Mouse (Mus musculus) neural tube, embryonic 12.5 days (tissue): ENCODE data around the gene Cass4. TPM values are rescaled to one million over a fixed set of nuclear protein-coding genes. Genes with fewer than 3 reads are reported as not detected.

Experiments used
- ATAC-seq: fragments of 200-750 bp; cut with Nextera tagmentation; 2 replicates; pipeline ENCODE4 v1.8.0; 2017; ENCODE audit warnings: low read depth, mild to moderate bottlenecking, moderate TSS enrichment, moderate library complexity; ENCODE audit not compliant: low FRiP score
- H3K27ac ChIP-seq: fragments of 300-500 bp; sonication (generic); 2 replicates; pipeline ENCODE4 v1.5.1; 2016
- H3K27me3 ChIP-seq: fragments of 300-500 bp; sonication (generic); replicated peaks from 2 replicates; pipeline ENCODE4 v1.6.1; 2016; ENCODE audit warnings: mild to moderate bottlenecking
- H3K36me3 ChIP-seq: fragments of 300-500 bp; sonication (generic); 2 replicates; pipeline ENCODE4 v1.6.1; 2016; ENCODE audit warnings: mild to moderate bottlenecking
- H3K4me1 ChIP-seq: fragments of 300-500 bp; sonication (generic); 2 replicates; pipeline ENCODE4 v1.6.1; 2016
- H3K4me2 ChIP-seq: fragments of 300-500 bp; sonication (generic); replicated peaks from 2 replicates; pipeline ENCODE4 v1.6.1; 2016; ENCODE audit warnings: mild to moderate bottlenecking
- H3K4me3 ChIP-seq: fragments of 300-500 bp; sonication (generic); 2 replicates; pipeline ENCODE4 v1.5.1; 2016
- H3K9ac ChIP-seq: fragments of 300-500 bp; sonication (generic); 2 replicates; pipeline ENCODE4 v1.6.1; 2016; ENCODE audit warnings: mild to moderate bottlenecking
- H3K9me3 ChIP-seq: fragments of 300-500 bp; sonication (generic); 2 replicates; pipeline ENCODE4 v1.6.1; 2016; ENCODE audit warnings: mild to moderate bottlenecking
- WGBS: fragments of 180-500 bp; shearing (Covaris S2); methylation state at CpG from one replicate; pipeline ENCODE4 v1.1.7; 2016; 5-methylcytosine and 5-hydroxymethylcytosine counted together
- polyA plus RNA-seq: library from polyadenylated mRNA; unstranded; fragments of >200 nt; fragmentation: Nextera tagmentation; extraction: Ambion mirVana; gene quantifications from 2 replicates; pipeline ENCODE4 v1.2.1, GENCODE M21; 2016

The Cass4 gene
- polyA plus RNA-seq, 1 experiment from 2014 or later, result 0.43 TPM

- H3K9ac ChIP-seq, result no peak overlapping the region
- H3K36me3 ChIP-seq, result peaks cover 79% of the 10 kb centered on the region
Measured at GRCm38 (mm10) chr2:172363176-172363575, 30.4 kb upstream of the Cass4 start.

GRCm38 (mm10) chr2:172370411-172371223, 23.0 kb upstream of the Cass4 start, which contains the start of the genes Aurka and Cstf1:
Gene Aurka (minus strand): TSS chr2:172370535.
Gene Cstf1 (plus strand): TSS chr2:172370681.
- Histone ChIP-seq H3K4me2 (peak within 1 kb of the TSS; percentile 85), H3K4me1 (peaks cover 29% of the 10 kb centered on the region), H3K27ac (peak within 1 kb of the TSS; percentile 62), H3K36me3 (peaks cover 41% of the 10 kb centered on the region), H3K27me3 (no peaks in the 10 kb centered on the region), H3K9me3 (no peaks in the 10 kb centered on the region), H3K4me3 (peak within 1 kb of the TSS; percentile 93), H3K9ac (peak within 1 kb of the TSS; percentile 84)
- WGBS, result under 1% methylated on average over 66 of the region's 66 CpGs
- peak; percentile 97 for ATAC-seq

More at GRCm38 (mm10) chr2:172363176-172363575, 30.4 kb upstream of the Cass4 start:
- no peak overlapping the region for H3K27ac ChIP-seq
- H3K4me2 ChIP-seq, result no peak overlapping the region
- H3K4me1 ChIP-seq, result peaks cover 2% of the 10 kb centered on the region; the same call in 1 of the 2 replicates
- H3K9me3 ChIP-seq, result no peaks in the 10 kb centered on the region
- ATAC-seq, result no peak
- H3K4me3 ChIP-seq, result no peak overlapping the region
- H3K27me3 ChIP-seq, result no peaks in the 10 kb centered on the region
- WGBS, result 86% methylated on average over 7 of the region's 7 CpGs

- Histone ChIP-seq H3K27ac (no peak overlapping the region), H3K9me3 (no peaks in the 10 kb centered on the region), H3K27me3 (no peaks in the 10 kb centered on the region), H3K9ac (peak overlapping the region; percentile 84), H3K36me3 (peaks cover 47% of the 10 kb centered on the region), H3K4me3 (peak overlapping the region; percentile 93), H3K4me2 (peak overlapping the region; percentile 85), H3K4me1 (peaks cover 29% of the 10 kb centered on the region)
- ATAC-seq, result no peak
- 0% methylated on average over 11 of the region's 11 CpGs for WGBS
Measured at GRCm38 (mm10) chr2:172371258-172371657, 22.3 kb upstream of the Cass4 start.

- Histone ChIP-seq H3K9me3 (no peaks in the 10 kb centered on the region), H3K4me2 (no peak overlapping the region), H3K27ac (no peak overlapping the region), H3K4me1 (peaks cover 7% of the 10 kb centered on the region), H3K9ac (no peak overlapping the region), H3K4me3 (no peak overlapping the region), H3K36me3 (peaks cover 86% of the 10 kb centered on the region), H3K27me3 (no peaks in the 10 kb centered on the region)
- WGBS, result 91% methylated on average over 4 of the region's 4 CpGs
- no peak for ATAC-seq
Measured at GRCm38 (mm10) chr2:172376551-172376950, 17.0 kb upstream of the Cass4 start.

- H3K27me3 ChIP-seq, result no peaks in the 10 kb centered on the region
- 81% methylated on average over 5 of the region's 5 CpGs for WGBS
- no peaks in the 10 kb centered on the region for H3K9me3 ChIP-seq
- no peak overlapping the region for H3K27ac ChIP-seq
- ATAC-seq, result no peak
- peaks cover 91% of the 10 kb centered on the region for H3K36me3 ChIP-seq
- H3K4me3 ChIP-seq, result no peak overlapping the region
- no peak overlapping the region for H3K4me2 ChIP-seq
- no peak overlapping the region for H3K9ac ChIP-seq
- H3K4me1 ChIP-seq, result peaks cover 4% of the 10 kb centered on the region; the same call in 1 of the 2 replicates
Measured at GRCm38 (mm10) chr2:172376999-172377515, 16.5 kb upstream of the Cass4 start.

- Histone ChIP-seq H3K4me1 (no peaks in the 10 kb centered on the region), H3K36me3 (peaks cover 84% of the 10 kb centered on the region), H3K9ac (no peak overlapping the region), H3K27me3 (no peaks in the 10 kb centered on the region), H3K4me3 (no peak overlapping the region), H3K9me3 (no peaks in the 10 kb centered on the region), H3K27ac (no peak overlapping the region), H3K4me2 (no peak overlapping the region)
- no peak for ATAC-seq
- 79% methylated on average over 7 of the region's 7 CpGs for WGBS
Measured at GRCm38 (mm10) chr2:172378332-172378731, 15.3 kb upstream of the Cass4 start.

- ATAC-seq, result no peak
- Histone ChIP-seq H3K9me3 (no peaks in the 10 kb centered on the region), H3K4me3 (no peak overlapping the region), H3K27me3 (no peaks in the 10 kb centered on the region), H3K4me2 (no peak overlapping the region), H3K36me3 (peaks cover 64% of the 10 kb centered on the region), H3K4me1 (no peaks in the 10 kb centered on the region), H3K9ac (no peak overlapping the region), H3K27ac (no peak overlapping the region)
- 96% methylated on average over 17 of the region's 17 CpGs for WGBS
Measured at GRCm38 (mm10) chr2:172380513-172380912, 13.1 kb upstream of the Cass4 start.

- no peaks in the 10 kb centered on the region for H3K4me1 ChIP-seq
- no peaks in the 10 kb centered on the region for H3K27me3 ChIP-seq
- H3K27ac ChIP-seq, result no peak overlapping the region
- 97% methylated on average over 11 of the region's 11 CpGs for WGBS
- no peak for ATAC-seq
- no peaks in the 10 kb centered on the region for H3K9me3 ChIP-seq
- H3K4me2 ChIP-seq, result no peak overlapping the region
- no peak overlapping the region for H3K9ac ChIP-seq
- H3K36me3 ChIP-seq, result peaks cover 56% of the 10 kb centered on the region
- no peak overlapping the region for H3K4me3 ChIP-seq
Measured at GRCm38 (mm10) chr2:172381341-172381740, 12.3 kb upstream of the Cass4 start.

- Histone ChIP-seq H3K27ac (no peak overlapping the region), H3K9ac (no peak overlapping the region), H3K9me3 (no peaks in the 10 kb centered on the region), H3K27me3 (no peaks in the 10 kb centered on the region), H3K4me2 (no peak overlapping the region), H3K4me1 (no peaks in the 10 kb centered on the region), H3K36me3 (peaks cover 51% of the 10 kb centered on the region), H3K4me3 (no peak overlapping the region)
- WGBS, result 91% methylated on average over 12 of the region's 12 CpGs
- ATAC-seq, result no peak
Measured at GRCm38 (mm10) chr2:172381898-172382297, 11.7 kb upstream of the Cass4 start.

GRCm38 (mm10) chr2:172384715-172385114, 8.9 kb upstream of the Cass4 start:
- Histone ChIP-seq H3K4me1 (no peaks in the 10 kb centered on the region), H3K36me3 (peaks cover 25% of the 10 kb centered on the region), H3K9me3 (no peaks in the 10 kb centered on the region), H3K27ac (no peak overlapping the region), H3K9ac (no peak overlapping the region), H3K4me2 (no peak overlapping the region), H3K27me3 (no peaks in the 10 kb centered on the region), H3K4me3 (no peak overlapping the region)
- no peak for ATAC-seq
- 93% methylated on average over 3 of the region's 3 CpGs for WGBS

GRCm38 (mm10) chr2:172390341-172390740, 3.3 kb upstream of the Cass4 start:
- no peak overlapping the region for H3K27ac ChIP-seq
- no peaks in the 10 kb centered on the region for H3K4me1 ChIP-seq
- no peaks in the 10 kb centered on the region for H3K27me3 ChIP-seq
- 41% methylated on average over 6 of the region's 6 CpGs for WGBS
- H3K9me3 ChIP-seq, result no peaks in the 10 kb centered on the region
- ATAC-seq, result no peak
- H3K9ac ChIP-seq, result no peak overlapping the region
- no peak overlapping the region for H3K4me2 ChIP-seq
- H3K4me3 ChIP-seq, result no peak overlapping the region
- no peaks in the 10 kb centered on the region for H3K36me3 ChIP-seq

GRCm38 (mm10) chr2:172392041-172392521, 1.5 kb upstream of the Cass4 start:
- Histone ChIP-seq H3K27ac (no peak overlapping the region), H3K9me3 (no peaks in the 10 kb centered on the region), H3K9ac (no peak overlapping the region), H3K4me2 (no peak overlapping the region), H3K4me1 (peaks cover 6% of the 10 kb centered on the region; the same call in 1 of the 2 replicates), H3K36me3 (no peaks in the 10 kb centered on the region), H3K4me3 (no peak overlapping the region), H3K27me3 (no peaks in the 10 kb centered on the region)
- WGBS, result 71% methylated on average over 10 of the region's 10 CpGs
- no peak for ATAC-seq
